Mouse (Mus musculus) spleen, adult 2 months (tissue): Measurements from ENCODE around the gene Ptprg. TPM values are rescaled to one million over a fixed set of nuclear protein-coding genes. Genes with fewer than 3 reads are reported as not detected.

ENCODE experiments used
- DNase-seq, 2 experiments: peaks; one replicate each; pipeline versions ENCODE4 v3.0.0 to v3.0.0-alpha.2; 2012 to 2021; ENCODE audit warnings: low spot score in 2 of 2, low read depth in 1 of 2
- H3K27ac ChIP-seq: fragments of 200-500 bp; 2 replicates; pipeline ENCODE4 v1.5.1; 2012; ENCODE audit warnings: low read length, inconsistent platforms; ENCODE audit not compliant: insufficient read depth
- H3K27me3 ChIP-seq: fragments of 200-500 bp; 2 replicates; pipeline ENCODE4 v1.6.1; 2012; ENCODE audit warnings: mild to moderate bottlenecking, moderate library complexity, low read length, inconsistent platforms; ENCODE audit not compliant: control insufficient read depth, insufficient read depth
- H3K36me3 ChIP-seq: fragments of 200-500 bp; 2 replicates; pipeline ENCODE4 v1.6.1; 2012; ENCODE audit warnings: mild to moderate bottlenecking, low read length, inconsistent platforms; ENCODE audit not compliant: control insufficient read depth, insufficient read depth
- H3K4me1 ChIP-seq: fragments of 200-500 bp; 2 replicates; pipeline ENCODE4 v1.6.1; 2011; ENCODE audit warnings: inconsistent platforms; ENCODE audit not compliant: control insufficient read depth, insufficient read depth, insufficient read length
- H3K4me3 ChIP-seq: fragments of 200-500 bp; 2 replicates; pipeline ENCODE4 v1.5.1; 2011; ENCODE audit warnings: mild to moderate bottlenecking, inconsistent platforms; ENCODE audit not compliant: insufficient read depth, insufficient read length; ENCODE audit errors: extremely low read depth
- CTCF ChIP-seq: fragments of 200-500 bp; IDR thresholded peaks from 2 replicates; pipeline ENCODE4 v1.5.1; 2011; ENCODE audit warnings: mild to moderate bottlenecking, inconsistent platforms; ENCODE audit not compliant: insufficient read depth, insufficient read length, insufficient replicate concordance; ENCODE audit errors: extremely low read depth
- POLR2A ChIP-seq: fragments of 200-500 bp; IDR thresholded peaks from 2 replicates; pipeline ENCODE4 v1.6.1; 2011; ENCODE audit warnings: low read depth, low read length, inconsistent platforms
- WGBS: fragments of 180-500 bp; shearing (Covaris S2); methylation state at CpG from one replicate; pipeline ENCODE4 v1.1.7; 2018; 5-methylcytosine and 5-hydroxymethylcytosine counted together
- polyA plus RNA-seq: library from polyadenylated mRNA; depleted of rRNA; stranded (reverse); fragments of >200 nt; gene quantifications from 2 replicates; pipeline ENCODE4 v1.2.3, GENCODE M21; 2012

The Ptprg gene
- polyA plus RNA-seq, 1 experiment, result 4.9 TPM

DNA sequence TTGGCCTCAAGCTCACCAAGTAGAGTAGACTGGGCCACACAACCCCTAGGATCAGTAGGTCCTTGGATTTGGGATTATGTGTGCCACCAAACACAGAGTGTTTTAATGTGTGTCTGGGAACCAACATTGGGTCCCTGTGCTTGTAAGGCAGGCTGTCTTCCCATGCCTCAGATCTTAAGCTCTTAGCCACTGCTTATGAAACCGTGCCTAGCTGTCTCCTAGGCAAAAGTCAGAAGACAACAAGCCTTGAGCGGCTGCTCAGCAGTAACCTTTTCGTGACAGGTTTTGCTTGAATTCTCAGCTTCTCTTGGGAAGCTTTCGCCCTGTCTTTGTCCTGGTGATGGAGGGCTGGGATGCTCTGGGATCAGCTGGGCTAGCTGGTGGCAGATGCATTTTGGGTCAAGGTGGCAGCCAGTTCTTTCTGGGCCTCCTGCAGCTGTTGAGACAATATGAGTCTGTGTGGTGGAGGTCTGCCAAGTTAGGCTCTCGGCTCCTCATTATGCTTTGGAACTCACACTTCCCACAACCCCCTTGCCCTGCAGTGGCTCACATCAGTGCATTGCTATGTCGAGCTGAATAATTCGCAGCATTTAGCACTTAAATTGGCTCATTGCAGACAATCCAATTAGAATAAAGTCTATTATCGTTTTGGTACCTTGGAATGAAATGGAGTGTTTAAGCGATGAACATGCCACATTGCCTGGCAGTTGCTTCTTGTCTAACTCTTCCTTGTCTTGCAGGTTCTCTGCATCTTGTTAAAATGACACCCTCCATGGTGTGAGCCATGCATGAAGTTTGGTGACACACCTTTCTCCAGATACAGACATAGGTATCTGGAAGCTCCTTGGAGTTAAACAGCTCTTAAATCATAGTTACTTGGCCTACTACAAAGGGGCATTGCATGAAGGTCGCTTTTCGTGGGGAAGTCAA is 321.9 kb downstream of the Ptprg start:
- Histone ChIP-seq H3K4me1 (no peaks in the 10 kb centered on the region), H3K27ac (no peak overlapping the region), H3K4me3 (no peak overlapping the region), H3K27me3 (no peaks in the 10 kb centered on the region), H3K36me3 (no peaks in the 10 kb centered on the region)
- TF ChIP-seq CTCF (no peak), POLR2A (no peak)
- no peak for DNase-seq
- 85% methylated on average over 11 of the region's 11 CpGs for WGBS

DNA sequence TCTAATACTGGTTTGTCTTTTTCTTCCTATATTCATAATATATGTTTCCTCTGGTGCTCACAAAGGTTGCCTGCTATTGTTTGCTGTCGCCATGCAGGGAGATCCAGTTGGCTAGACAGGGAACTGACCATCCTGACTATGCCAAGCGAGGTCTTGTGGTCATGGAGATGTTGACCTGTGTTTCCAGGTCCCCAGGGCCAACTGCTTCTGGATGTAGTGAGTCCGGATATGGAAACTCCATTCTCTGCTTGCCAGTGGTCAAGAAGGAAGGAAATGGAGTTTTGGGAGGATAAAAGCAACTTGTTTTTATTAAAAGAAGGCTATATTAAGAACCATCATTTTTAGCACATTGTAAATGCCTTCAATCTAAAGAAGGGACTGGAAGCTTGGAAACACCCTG is 327.8 kb downstream of the Ptprg start:
- WGBS, result 48% methylated on average over 3 of the region's 3 CpGs
- Histone ChIP-seq H3K4me1 (no peaks in the 10 kb centered on the region), H3K27ac (no peak overlapping the region), H3K27me3 (no peaks in the 10 kb centered on the region), H3K4me3 (no peak overlapping the region), H3K36me3 (no peaks in the 10 kb centered on the region)
- no peak for DNase-seq
- no peak for TF ChIP-seq CTCF

DNA sequence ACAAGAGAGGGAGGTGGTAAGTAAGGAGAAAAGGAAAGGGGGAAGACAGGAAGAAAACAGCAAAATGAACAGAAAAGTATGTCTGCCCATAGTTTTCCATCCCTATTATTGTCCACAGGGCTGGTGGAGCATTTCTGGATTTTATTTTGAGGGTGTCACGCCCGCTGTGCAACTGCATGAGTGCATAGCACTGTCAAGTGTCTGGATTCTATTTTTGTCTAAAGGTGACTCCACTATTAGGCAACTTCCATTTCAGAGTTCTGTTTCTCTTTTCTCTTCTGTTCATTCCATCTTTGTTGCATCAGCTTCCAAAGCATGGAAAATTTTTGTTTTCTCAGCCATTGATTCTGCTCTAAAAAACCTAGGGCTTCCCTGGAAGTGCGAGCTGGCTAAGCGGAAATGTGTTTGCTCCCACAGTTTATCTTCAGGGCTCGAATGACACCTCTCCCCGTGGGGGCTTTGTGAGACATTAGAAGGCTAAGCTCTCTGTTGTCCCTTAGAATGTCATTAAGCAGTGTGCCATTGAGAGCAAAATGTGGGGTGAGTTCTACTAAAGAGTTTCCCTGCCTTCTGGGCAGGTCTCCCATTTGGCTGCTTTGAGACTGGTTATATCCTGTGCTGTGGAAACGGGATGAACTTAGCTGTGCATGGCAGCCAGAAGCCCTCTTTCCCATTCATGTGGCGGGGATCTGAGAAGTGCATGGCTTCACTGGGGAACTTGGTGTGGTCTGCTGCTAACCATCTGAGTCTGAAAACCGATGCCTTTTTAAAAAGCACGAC is 330.0 kb downstream of the Ptprg start:
- Histone ChIP-seq H3K36me3 (no peaks in the 10 kb centered on the region), H3K27me3 (no peaks in the 10 kb centered on the region), H3K4me1 (no peaks in the 10 kb centered on the region), H3K4me3 (no peak overlapping the region), H3K27ac (no peak overlapping the region)
- DNase-seq, result no peak
- TF ChIP-seq POLR2A (no peak), CTCF (no peak)
- WGBS, result 61% methylated on average over 10 of the region's 10 CpGs

DNA sequence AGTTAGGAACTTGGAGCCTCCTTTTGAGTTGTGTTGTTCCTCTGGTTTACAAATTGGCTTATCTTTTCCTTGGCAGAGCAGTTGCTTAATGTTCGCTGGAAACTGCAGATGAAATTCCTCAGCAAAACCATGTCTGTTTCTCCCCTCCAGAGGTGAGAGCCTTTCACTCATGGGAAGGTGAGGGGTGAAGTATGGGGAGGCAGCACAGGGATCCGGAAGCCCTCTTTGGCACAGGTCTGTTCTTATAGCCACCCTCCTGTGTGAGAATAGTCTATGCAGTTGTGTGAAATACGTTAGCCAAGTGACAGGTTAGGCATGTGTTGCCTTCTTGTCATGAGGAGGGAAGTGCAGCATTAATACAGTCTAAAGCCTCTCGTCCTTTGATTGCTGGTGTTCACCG is 330.7 kb downstream of the Ptprg start:
- DNase-seq, result no peak
- H3K4me1 ChIP-seq, result no peaks in the 10 kb centered on the region
- no peak overlapping the region for H3K4me3 ChIP-seq
- TF ChIP-seq CTCF, result no peak
- no peak for TF ChIP-seq POLR2A
- no peak overlapping the region for H3K27ac ChIP-seq
- no peaks in the 10 kb centered on the region for H3K27me3 ChIP-seq
- H3K36me3 ChIP-seq, result no peaks in the 10 kb centered on the region
- WGBS, result 35% methylated on average over 5 of the region's 5 CpGs

DNA sequence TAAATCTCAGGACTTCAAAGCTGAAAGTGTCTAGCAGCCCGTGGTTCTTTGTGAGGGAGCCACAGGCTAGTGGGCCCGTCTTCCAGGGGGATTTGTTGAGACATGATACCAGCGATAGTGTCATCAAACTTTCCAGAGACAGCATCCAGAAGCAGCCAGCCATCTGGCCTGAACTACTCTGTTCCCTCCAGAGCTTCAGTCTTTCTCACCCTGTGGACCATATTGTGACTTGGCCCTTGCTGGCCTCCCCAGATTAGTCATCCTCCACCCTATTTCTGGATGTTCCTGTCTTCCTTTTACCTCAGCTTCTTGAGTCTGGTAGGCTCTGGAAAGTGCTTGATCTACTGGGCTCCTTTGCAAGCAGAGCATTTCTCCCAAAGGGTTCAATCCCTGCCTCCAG is 333.1 kb downstream of the Ptprg start:
- no peaks in the 10 kb centered on the region for H3K36me3 ChIP-seq
- TF ChIP-seq CTCF (no peak), POLR2A (no peak)
- H3K27ac ChIP-seq, result no peak overlapping the region
- no peaks in the 10 kb centered on the region for H3K27me3 ChIP-seq
- no peak overlapping the region for H3K4me3 ChIP-seq
- DNase-seq, result no peak
- no peaks in the 10 kb centered on the region for H3K4me1 ChIP-seq
- 67% methylated on average over 3 of the region's 3 CpGs for WGBS

DNA sequence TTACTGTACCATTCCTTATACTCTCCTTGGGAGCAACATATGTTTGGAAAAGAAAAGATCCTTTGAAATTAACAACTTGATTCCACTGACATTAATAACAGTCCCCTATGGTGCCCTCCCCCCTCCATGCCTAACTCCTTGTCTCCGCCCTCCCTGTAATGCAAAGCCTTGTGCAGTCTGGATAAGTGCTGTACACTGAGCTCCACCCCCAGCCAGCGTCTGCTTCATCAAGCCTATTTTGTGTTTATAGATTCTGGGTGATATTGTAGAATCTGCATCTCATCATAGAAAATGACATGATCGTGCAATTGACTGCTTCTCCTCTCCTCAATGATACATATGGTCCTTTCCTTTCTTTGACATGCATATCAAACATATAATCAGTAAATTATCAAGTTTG is 337.6 kb downstream of the Ptprg start:
- Histone ChIP-seq H3K27me3 (no peaks in the 10 kb centered on the region), H3K27ac (no peak overlapping the region), H3K36me3 (no peaks in the 10 kb centered on the region), H3K4me1 (no peaks in the 10 kb centered on the region), H3K4me3 (no peak overlapping the region)
- DNase-seq, result no peak
- TF ChIP-seq POLR2A (no peak), CTCF (no peak)
- 83% methylated on average over 3 of the region's 3 CpGs for WGBS
